Mouse (Mus musculus): ENCODE results near the gene Cpa4. TPM values are rescaled to one million over a fixed set of nuclear protein-coding genes. Genes with fewer than 3 reads are reported as not detected.
A peak's percentile ranks its signal among the peaks of the same experiment; 100 is the strongest.

Cpa4 gene
- polyA plus RNA-seq, 1 experiment from 2014 or later = 0.84 TPM

GRCm38 (mm10) chr6:30574945-30575344 lies 6.8 kb downstream of the Cpa4 start:
- H3K9ac ChIP-seq (ENCODE audit: low read depth, low read length) = no peak overlapping the region

GRCm38 (mm10) chr6:30576477-30577203 lies 8.5 kb downstream of the Cpa4 start:
- WGBS = 78% methylated on average over 17 of the region's 17 CpGs
- Histone ChIP-seq H3K27ac (ENCODE audit: low read depth, low read length) (no peak overlapping the region), H3K9me3 (ENCODE audit: control insufficient read depth, low read length) (no peaks in the 10 kb centered on the region), H3K4me3 (ENCODE audit: low read length) (no peak overlapping the region), H3K9ac (ENCODE audit: low read depth, low read length) (no peak overlapping the region), H3K27me3 (replicated peaks; ENCODE audit: control insufficient read depth, insufficient read depth, low read length) (no peaks in the 10 kb centered on the region), H3K4me1 (ENCODE audit: control insufficient read depth, insufficient read depth, low read depth, low read length) (peaks cover 17% of the 10 kb centered on the region), H3K4me2 (ENCODE audit: low read length) (no peak overlapping the region), H3K36me3 (ENCODE audit: control insufficient read depth, insufficient read depth, low read length) (no peaks in the 10 kb centered on the region)
- ATAC-seq = no peak

More at GRCm38 (mm10) chr6:30574945-30575344, 6.8 kb downstream of the Cpa4 start:
- Histone ChIP-seq H3K4me2 (ENCODE audit: low read length) (no peak overlapping the region), H3K36me3 (ENCODE audit: control insufficient read depth, insufficient read depth, low read length) (no peaks in the 10 kb centered on the region), H3K27me3 (replicated peaks; ENCODE audit: control insufficient read depth, insufficient read depth, low read length) (no peaks in the 10 kb centered on the region), H3K4me3 (ENCODE audit: low read length) (no peak overlapping the region), H3K4me1 (ENCODE audit: control insufficient read depth, insufficient read depth, low read depth, low read length) (peaks cover 9% of the 10 kb centered on the region), H3K27ac (ENCODE audit: low read depth, low read length) (no peak overlapping the region), H3K9me3 (ENCODE audit: control insufficient read depth, low read length) (no peaks in the 10 kb centered on the region)
- WGBS = 83% methylated on average over 1 of the region's 1 CpGs
- ATAC-seq = no peak

GRCm38 (mm10) chr6:30579961-30580840 lies 12.0 kb downstream of the Cpa4 start:
- 32% methylated on average over 17 of the region's 17 CpGs for WGBS
- H3K36me3 ChIP-seq (ENCODE audit: control insufficient read depth, insufficient read depth, low read length) = no peaks in the 10 kb centered on the region
- H3K4me3 ChIP-seq (ENCODE audit: low read length) = no peak overlapping the region
- no peak overlapping the region for H3K9ac ChIP-seq (ENCODE audit: low read depth, low read length)
- no peaks in the 10 kb centered on the region for H3K9me3 ChIP-seq (ENCODE audit: control insufficient read depth, low read length)
- H3K27ac ChIP-seq (ENCODE audit: low read depth, low read length) = peak overlapping the region; percentile 59
- H3K27me3 ChIP-seq (replicated peaks; ENCODE audit: control insufficient read depth, insufficient read depth, low read length) = no peaks in the 10 kb centered on the region
- H3K4me2 ChIP-seq (ENCODE audit: low read length) = peak overlapping the region; percentile 11
- ATAC-seq = peak; percentile 70
- peaks cover 8% of the 10 kb centered on the region for H3K4me1 ChIP-seq (ENCODE audit: control insufficient read depth, insufficient read depth, low read depth, low read length)

- peak overlapping the region; percentile 11 for H3K4me2 ChIP-seq (ENCODE audit: low read length)
Observed at GRCm38 (mm10) chr6:30580841-30581176, 12.6 kb downstream of the Cpa4 start.

GRCm38 (mm10) chr6:30586886-30587442 lies 18.8 kb downstream of the Cpa4 start:
- H3K4me1 ChIP-seq (ENCODE audit: control insufficient read depth, insufficient read depth, low read depth, low read length) = no peaks in the 10 kb centered on the region
- 65% methylated on average over 7 of the region's 7 CpGs for WGBS
- H3K4me3 ChIP-seq (ENCODE audit: low read length) = no peak overlapping the region
- no peaks in the 10 kb centered on the region for H3K36me3 ChIP-seq (ENCODE audit: control insufficient read depth, insufficient read depth, low read length)
- H3K27me3 ChIP-seq (replicated peaks; ENCODE audit: control insufficient read depth, insufficient read depth, low read length) = no peaks in the 10 kb centered on the region
- no peak for ATAC-seq
- H3K4me2 ChIP-seq (ENCODE audit: low read length) = no peak overlapping the region
- no peak overlapping the region for H3K27ac ChIP-seq (ENCODE audit: low read depth, low read length)
- H3K9me3 ChIP-seq (ENCODE audit: control insufficient read depth, low read length) = no peaks in the 10 kb centered on the region
- H3K9ac ChIP-seq (ENCODE audit: low read depth, low read length) = no peak overlapping the region

More at GRCm38 (mm10) chr6:30580841-30581176, 12.6 kb downstream of the Cpa4 start:
- Histone ChIP-seq H3K4me1 (ENCODE audit: control insufficient read depth, insufficient read depth, low read depth, low read length) (peaks cover 8% of the 10 kb centered on the region), H3K27me3 (replicated peaks; ENCODE audit: control insufficient read depth, insufficient read depth, low read length) (no peaks in the 10 kb centered on the region), H3K27ac (ENCODE audit: low read depth, low read length) (peak overlapping the region; percentile 59; the same call in 1 of the 2 replicates), H3K36me3 (ENCODE audit: control insufficient read depth, insufficient read depth, low read length) (no peaks in the 10 kb centered on the region), H3K9ac (ENCODE audit: low read depth, low read length) (no peak overlapping the region), H3K9me3 (ENCODE audit: control insufficient read depth, low read length) (no peaks in the 10 kb centered on the region), H3K4me3 (ENCODE audit: low read length) (no peak overlapping the region)
- 32% methylated on average over 8 of the region's 8 CpGs for WGBS
- peak; percentile 34 for ATAC-seq

GRCm38 (mm10) chr6:30589819-30590218 lies 21.6 kb downstream of the Cpa4 start:
- no peak overlapping the region for H3K4me3 ChIP-seq (ENCODE audit: low read length)
- no peaks in the 10 kb centered on the region for H3K36me3 ChIP-seq (ENCODE audit: control insufficient read depth, insufficient read depth, low read length)
- H3K4me1 ChIP-seq (ENCODE audit: control insufficient read depth, insufficient read depth, low read depth, low read length) = no peaks in the 10 kb centered on the region; the same call in 1 of the 2 replicates
- H3K9me3 ChIP-seq (ENCODE audit: control insufficient read depth, low read length) = no peaks in the 10 kb centered on the region
- 69% methylated on average over 2 of the region's 2 CpGs for WGBS
- ATAC-seq = no peak
- H3K27ac ChIP-seq (ENCODE audit: low read depth, low read length) = no peak overlapping the region
- H3K4me2 ChIP-seq (ENCODE audit: low read length) = no peak overlapping the region
- no peak overlapping the region for H3K9ac ChIP-seq (ENCODE audit: low read depth, low read length)
- H3K27me3 ChIP-seq (replicated peaks; ENCODE audit: control insufficient read depth, insufficient read depth, low read length) = no peaks in the 10 kb centered on the region

- no peak overlapping the region for H3K27ac ChIP-seq (ENCODE audit: low read depth, low read length)
- H3K4me1 ChIP-seq (ENCODE audit: control insufficient read depth, insufficient read depth, low read depth, low read length) = no peaks in the 10 kb centered on the region; the same call in 1 of the 2 replicates
- H3K4me2 ChIP-seq (ENCODE audit: low read length) = no peak overlapping the region
- no peak overlapping the region for H3K4me3 ChIP-seq (ENCODE audit: low read length)
- 65% methylated on average over 5 of the region's 5 CpGs for WGBS
- no peak overlapping the region for H3K9ac ChIP-seq (ENCODE audit: low read depth, low read length)
- no peaks in the 10 kb centered on the region for H3K9me3 ChIP-seq (ENCODE audit: control insufficient read depth, low read length)
- H3K36me3 ChIP-seq (ENCODE audit: control insufficient read depth, insufficient read depth, low read length) = no peaks in the 10 kb centered on the region
- H3K27me3 ChIP-seq (replicated peaks; ENCODE audit: control insufficient read depth, insufficient read depth, low read length) = no peaks in the 10 kb centered on the region
- no peak for ATAC-seq
Observed at GRCm38 (mm10) chr6:30591851-30592404, 23.8 kb downstream of the Cpa4 start.

GRCm38 (mm10) chr6:30592417-30592974 lies 24.3 kb downstream of the Cpa4 start:
- WGBS = 42% methylated on average over 10 of the region's 10 CpGs
- no peaks in the 10 kb centered on the region for H3K36me3 ChIP-seq (ENCODE audit: control insufficient read depth, insufficient read depth, low read length)
- no peaks in the 10 kb centered on the region for H3K27me3 ChIP-seq (replicated peaks; ENCODE audit: control insufficient read depth, insufficient read depth, low read length)
- no peak overlapping the region for H3K27ac ChIP-seq (ENCODE audit: low read depth, low read length)
- no peak overlapping the region for H3K4me3 ChIP-seq (ENCODE audit: low read length)
- no peaks in the 10 kb centered on the region for H3K9me3 ChIP-seq (ENCODE audit: control insufficient read depth, low read length)
- no peak overlapping the region for H3K4me2 ChIP-seq (ENCODE audit: low read length)
- no peak overlapping the region for H3K9ac ChIP-seq (ENCODE audit: low read depth, low read length)
- peak; percentile 44 for ATAC-seq
- no peaks in the 10 kb centered on the region; the same call in 1 of the 2 replicates for H3K4me1 ChIP-seq (ENCODE audit: control insufficient read depth, insufficient read depth, low read depth, low read length)

Data from hindbrain, embryonic 16.5 days (tissue).